ENCODE assay signal across 24 mouse cellular contexts in genomic region chr10:11049361-11049760, GRCm38 (mm10). TPM values are rescaled to one million over a fixed set of nuclear protein-coding genes. Genes with fewer than 3 reads are reported as not detected.
DNase-seq lines count a peak whose midpoint lies in the region; ATAC-seq and TF ChIP-seq lines count a peak whose summit lies in the region.
"Had no signal": no experiment of that assay in that cellular context is flagged by ENCODE, and none has a peak within 500 bp of the region (broad histone marks: within the 10 kb centered on the region; RNA-seq: fewer than 3 reads in every experiment).

No protein-coding gene starts in this region.

- H3K4me1 ChIP-seq in intestine, embryonic 15.5 days (replicated peaks): no peaks in the 10 kb centered on the region
- H3K4me1 ChIP-seq: heart, embryonic 15.5 days; liver, embryonic 13.5 days had no signal

- H3K4me3 ChIP-seq in layer of hippocampus, adult 2 months: no peak overlapping the region
- H3K4me3 ChIP-seq in intestine, embryonic 15.5 days (replicated peaks): no peak overlapping the region
- H3K4me3 ChIP-seq: heart, embryonic 15.5 days; liver, embryonic 13.5 days had no signal

- H3K9me3 ChIP-seq in intestine, embryonic 15.5 days: no peaks in the 10 kb centered on the region
- H3K9me3 ChIP-seq: heart, embryonic 15.5 days; liver, embryonic 13.5 days had no signal

- WGBS in intestine, embryonic 15.5 days: 84% methylated on average over 7 of the region's 7 CpGs

- no peak overlapping the region for H3K4me2 ChIP-seq in intestine, embryonic 15.5 days (replicated peaks)
- H3K4me2 ChIP-seq: heart, embryonic 15.5 days; hindbrain, embryonic 14.5 days; liver, embryonic 13.5 days; midbrain, embryonic 11.5 days had no signal

- peak; percentile 61 for DNase-seq in cerebellum, adult 18-20 months
- no peak for DNase-seq in cerebellum, adult 11 months
- peak; percentile 10 to 29 for DNase-seq in right cerebral cortex, adult 2 months (ENCODE audit: low spot score in 2 of 2)
- no peak for DNase-seq in right cerebral cortex, postnatal 10 days (ENCODE audit: low spot score in 2 of 2)
- DNase-seq in layer of hippocampus, adult 2 months (ENCODE audit: low spot score in 2 of 2): peak; percentile 62 to 70
- peak; percentile 66 to 74 for DNase-seq in layer of hippocampus, postnatal 36 days
- DNase-seq in thymus, postnatal 36 days: no peak
- DNase-seq: adrenal gland, postnatal 14 days; embryo, embryonic 11 days; heart, postnatal 4 days; kidney, adult 8-10 months; kidney, postnatal 10 days; liver, embryonic 13.5 days; lung, adult 2 months; lung, postnatal 14 days; thymus, postnatal 25 days had no signal

- H3K36me3 ChIP-seq in intestine, embryonic 15.5 days: no peaks in the 10 kb centered on the region
- H3K36me3 ChIP-seq: heart, embryonic 15.5 days; liver, embryonic 13.5 days had no signal

- ATAC-seq in intestine, embryonic 15.5 days: no peak
- ATAC-seq: CD4-positive, CD25-positive, alpha-beta regulatory T cell, adult 4 months; forebrain, embryonic 14.5 days; inflammation-experienced regulatory T-cells, adult 6 months had no signal

- no peak for TF ChIP-seq CTCF in layer of hippocampus, adult 2 months (conservative IDR thresholded peaks at IDR 0.05)

- no peaks in the 10 kb centered on the region for H3K27me3 ChIP-seq in intestine, embryonic 15.5 days (replicated peaks)
- H3K27me3 ChIP-seq: heart, embryonic 15.5 days; liver, embryonic 13.5 days had no signal

- H3K9ac ChIP-seq in intestine, embryonic 15.5 days: no peak overlapping the region
- H3K9ac ChIP-seq: heart, embryonic 15.5 days; hindbrain, embryonic 14.5 days; liver, embryonic 13.5 days had no signal

- H3K27ac ChIP-seq in layer of hippocampus, adult 2 months: peak overlapping the region; percentile 91
- H3K27ac ChIP-seq in intestine, embryonic 15.5 days: no peak overlapping the region
- H3K27ac ChIP-seq: heart, embryonic 15.5 days; hindbrain, embryonic 14.5 days; liver, embryonic 13.5 days had no signal

RNA-seq across cellular contexts. Expression of gene Grm1, which starts 32.8 kb away (rescaled TPM):
- total RNA-seq in layer of hippocampus, adult 2 months (2021): 10 to 100 TPM; 77.9 to 78.1 TPM
- total RNA-seq in layer of hippocampus, postnatal 36 days (2021): 10 to 100 TPM; 67.7 to 68.2 TPM
- polyA plus RNA-seq in intestine, embryonic 15.5 days (2015; fragmentation: Nextera tagmentation; extraction: Ambion mirVana): 0.04 and 0.10 TPM in 2 replicates
- total RNA-seq: adrenal gland, postnatal 14 days had no signal
- polyA plus RNA-seq: CD4-positive, CD25-positive, alpha-beta regulatory T cell, adult 4 months; inflammation-experienced regulatory T-cells, adult 6 months; lung, adult 2 months; stomach, embryonic 14.5 days had no signal

Comparison
In these comparisons a context has a peak if more than half of its experiments do, and no peak if none do; other contexts are left out.
1. DNase-seq: peak in cerebellum, adult 18-20 months (2 of 2), right cerebral cortex, adult 2 months (2 of 2), layer of hippocampus, adult 2 months (2 of 2) and layer of hippocampus, postnatal 36 days (2 of 2); none in cerebellum, adult 11 months (single experiment), right cerebral cortex, postnatal 10 days (0 of 2) and thymus, postnatal 36 days (0 of 2).